Mouse (Mus musculus) olfactory bulb, adult 2 months (tissue): Measurements from ENCODE around the gene Nsmf.

ENCODE experiments used
- CTCF ChIP-seq: fragments of 200-500 bp; IDR thresholded peaks from 2 replicates; pipeline ENCODE4 v1.5.1; 2012; ENCODE audit warnings: low read depth, mild to moderate bottlenecking, low read length, moderate library complexity; ENCODE audit not compliant: insufficient read depth
- POLR2A ChIP-seq: fragments of 200-500 bp; IDR thresholded peaks from 2 replicates; pipeline ENCODE4 v1.6.1; 2012; ENCODE audit warnings: mild to moderate bottlenecking, low read depth, low read length, moderate library complexity; ENCODE audit not compliant: insufficient read depth

- TF ChIP-seq POLR2A (no peak), CTCF (no peak)
Observed at GRCm38 (mm10) chr2:25088636-25089035, 34.5 kb downstream of the Nsmf start.
